Mouse (Mus musculus) embryonic facial prominence, embryonic 11.5 days (tissue): Measurements from ENCODE around the gene Spin1. TPM values are rescaled to one million over a fixed set of nuclear protein-coding genes. Genes with fewer than 3 reads are reported as not detected.
A peak's percentile ranks its signal among the peaks of the same experiment; 100 is the strongest.

Experiments
- ATAC-seq: fragments of 200-750 bp; cut with Nextera tagmentation; replicated peaks from 2 replicates; pipeline ENCODE4 v1.8.0; 2017; ENCODE audit warnings: low read depth; ENCODE audit not compliant: insufficient number of reproducible peaks, low FRiP score, low TSS enrichment
- DNase-seq: peaks from one replicate; pipeline ENCODE4 v3.0.0-alpha.2; 2015; ENCODE audit warnings: low spot score
- H3K27ac ChIP-seq: fragments of 300-500 bp; sonication (generic); replicated peaks from 2 replicates; pipeline ENCODE4 v1.5.1; 2014; ENCODE audit warnings: mild to moderate bottlenecking, low read depth, low read length, control low read depth
- H3K27me3 ChIP-seq: fragments of 300-500 bp; sonication (generic); 2 replicates; pipeline ENCODE4 v1.6.1; 2014; ENCODE audit warnings: mild to moderate bottlenecking, low read length, moderate library complexity, mixed read lengths; ENCODE audit not compliant: control insufficient read depth, insufficient read depth
- H3K36me3 ChIP-seq: fragments of 300-500 bp; sonication (generic); replicated peaks from 2 replicates; pipeline ENCODE4 v1.6.1; 2014; ENCODE audit warnings: low read depth, mild to moderate bottlenecking, low read length, moderate library complexity, mixed read lengths; ENCODE audit not compliant: control insufficient read depth, insufficient read depth
- H3K4me1 ChIP-seq: fragments of 300-500 bp; sonication (generic); 2 replicates; pipeline ENCODE4 v1.6.1; 2014; ENCODE audit warnings: low read length, mixed read lengths; ENCODE audit not compliant: control insufficient read depth, insufficient read depth
- H3K4me2 ChIP-seq: fragments of 300-500 bp; sonication (generic); 2 replicates; pipeline ENCODE4 v1.6.1; 2014; ENCODE audit warnings: low read depth, mild to moderate bottlenecking, control low read depth, low read length, moderate library complexity
- H3K4me3 ChIP-seq: fragments of 300-500 bp; sonication (generic); 2 replicates; pipeline ENCODE4 v1.5.1; 2014; ENCODE audit warnings: low read depth, low read length, control low read depth
- H3K9ac ChIP-seq: fragments of 300-500 bp; sonication (generic); replicated peaks from 2 replicates; pipeline ENCODE4 v1.6.1; 2014; ENCODE audit warnings: mild to moderate bottlenecking, control low read depth, low read length
- H3K9me3 ChIP-seq: fragments of 300-500 bp; sonication (generic); replicated peaks from 2 replicates; pipeline ENCODE4 v1.6.1; 2016; ENCODE audit warnings: mild to moderate bottlenecking, low read length, inconsistent platforms, mixed read lengths; ENCODE audit not compliant: control insufficient read depth
- WGBS: fragments of 180-500 bp; shearing (Covaris S2); extraction: QIAGEN DNeasy Blood & Tissue Kit; methylation state at CpG from one replicate; pipeline ENCODE4 v1.1.7; 2014; 5-methylcytosine and 5-hydroxymethylcytosine counted together
- polyA plus RNA-seq: library from polyadenylated mRNA; unstranded; fragments of >200 nt; fragmentation: Nextera tagmentation; extraction: Ambion mirVana; gene quantifications from 2 replicates; pipeline ENCODE4 v1.2.1, GENCODE M21; 2014

Gene Spin1
- polyA plus RNA-seq, 1 experiment from 2014 or later, result 149 TPM

GRCm38 (mm10) chr13:51101016-51101776 is 516 bp downstream of the Spin1 start:
- Histone ChIP-seq H3K9ac (peak overlapping the region; percentile 98), H3K4me2 (peak overlapping the region; percentile 91), H3K4me3 (peak overlapping the region; percentile 78), H3K27me3 (no peaks in the 10 kb centered on the region), H3K36me3 (no peaks in the 10 kb centered on the region), H3K9me3 (no peaks in the 10 kb centered on the region; the same call in none of the 2 replicates), H3K4me1 (no peaks in the 10 kb centered on the region), H3K27ac (peak overlapping the region; percentile 89)
- WGBS, result 4% methylated on average over 59 of the region's 89 CpGs
- ATAC-seq, result peak; percentile 68
- DNase-seq, result peak; percentile 72

DNA sequence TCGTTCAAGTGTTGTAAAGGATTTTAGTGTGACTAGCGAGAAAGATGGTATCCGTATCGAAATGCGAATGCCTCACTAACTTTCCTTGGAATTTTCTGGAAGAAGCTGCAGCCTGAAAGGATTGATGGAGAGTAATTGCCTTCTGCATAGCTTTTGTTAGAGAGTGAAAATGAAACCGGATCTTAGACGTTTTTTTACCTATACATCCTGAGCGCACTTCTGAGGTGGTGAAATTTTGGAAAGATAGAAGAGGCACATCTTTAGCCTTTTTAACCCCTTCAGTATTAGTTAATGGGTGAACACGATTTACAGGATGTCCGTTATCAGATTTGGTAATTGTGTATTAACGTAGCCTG is 1.1 kb downstream of the Spin1 start:
- Histone ChIP-seq H3K9me3 (no peaks in the 10 kb centered on the region; the same call in none of the 2 replicates), H3K27me3 (no peaks in the 10 kb centered on the region), H3K27ac (peak overlapping the region; percentile 89; the same call in 1 of the 2 replicates), H3K4me1 (no peaks in the 10 kb centered on the region), H3K4me3 (peak overlapping the region; percentile 78), H3K36me3 (no peaks in the 10 kb centered on the region), H3K4me2 (peak overlapping the region; percentile 91), H3K9ac (peak overlapping the region; percentile 98)
- WGBS, result 35% methylated on average over 11 of the region's 11 CpGs
- no peak for ATAC-seq
- DNase-seq, result peak; percentile 22

GRCm38 (mm10) chr13:51103111-51103725 is 2.5 kb downstream of the Spin1 start:
- no peak overlapping the region for H3K9ac ChIP-seq
- 93% methylated on average over 9 of the region's 9 CpGs for WGBS
- no peaks in the 10 kb centered on the region for H3K36me3 ChIP-seq
- no peaks in the 10 kb centered on the region for H3K27me3 ChIP-seq
- no peak overlapping the region for H3K4me3 ChIP-seq
- no peaks in the 10 kb centered on the region for H3K4me1 ChIP-seq
- no peak for DNase-seq
- H3K9me3 ChIP-seq, result no peaks in the 10 kb centered on the region; the same call in none of the 2 replicates
- H3K4me2 ChIP-seq, result no peak overlapping the region
- ATAC-seq, result no peak
- H3K27ac ChIP-seq, result no peak overlapping the region

DNA sequence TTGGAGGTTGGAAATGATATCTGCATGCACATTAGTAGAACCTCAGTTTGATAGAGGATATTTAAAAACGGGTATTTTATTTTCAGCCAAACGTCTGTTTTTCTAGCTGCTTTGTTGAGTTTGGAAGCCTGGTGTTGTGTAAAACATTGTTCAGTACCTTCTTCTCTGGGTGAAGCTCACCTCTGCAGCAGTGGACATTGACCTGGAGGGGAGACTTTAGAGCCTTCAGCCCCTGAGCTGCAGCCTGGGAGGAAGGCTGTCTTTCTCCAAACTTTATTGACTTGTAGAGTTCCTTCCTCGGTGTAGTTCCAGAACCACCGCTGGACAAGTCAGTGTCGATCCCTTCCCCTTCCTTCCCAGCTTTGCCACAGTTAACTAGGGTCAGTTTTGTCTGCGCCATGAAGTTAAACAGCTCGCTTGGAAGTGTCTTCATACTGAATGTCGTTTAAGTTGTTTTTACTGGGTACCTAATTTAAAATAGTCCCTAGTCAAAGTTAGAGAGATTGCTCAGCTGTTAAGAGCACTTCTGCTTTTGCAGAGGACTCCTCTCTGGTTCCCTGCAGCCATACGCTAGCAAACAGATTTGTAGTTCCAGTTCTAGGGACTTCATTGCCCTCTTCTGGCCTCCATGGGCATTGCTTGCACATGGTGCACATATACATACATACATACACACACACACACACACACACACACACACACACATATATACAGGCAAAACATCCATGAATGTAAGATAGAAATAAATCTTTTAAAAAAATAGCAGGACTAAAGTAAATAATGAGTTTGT is 3.4 kb downstream of the Spin1 start:
- 97% methylated on average over 9 of the region's 9 CpGs for WGBS
- no peak for ATAC-seq

DNA sequence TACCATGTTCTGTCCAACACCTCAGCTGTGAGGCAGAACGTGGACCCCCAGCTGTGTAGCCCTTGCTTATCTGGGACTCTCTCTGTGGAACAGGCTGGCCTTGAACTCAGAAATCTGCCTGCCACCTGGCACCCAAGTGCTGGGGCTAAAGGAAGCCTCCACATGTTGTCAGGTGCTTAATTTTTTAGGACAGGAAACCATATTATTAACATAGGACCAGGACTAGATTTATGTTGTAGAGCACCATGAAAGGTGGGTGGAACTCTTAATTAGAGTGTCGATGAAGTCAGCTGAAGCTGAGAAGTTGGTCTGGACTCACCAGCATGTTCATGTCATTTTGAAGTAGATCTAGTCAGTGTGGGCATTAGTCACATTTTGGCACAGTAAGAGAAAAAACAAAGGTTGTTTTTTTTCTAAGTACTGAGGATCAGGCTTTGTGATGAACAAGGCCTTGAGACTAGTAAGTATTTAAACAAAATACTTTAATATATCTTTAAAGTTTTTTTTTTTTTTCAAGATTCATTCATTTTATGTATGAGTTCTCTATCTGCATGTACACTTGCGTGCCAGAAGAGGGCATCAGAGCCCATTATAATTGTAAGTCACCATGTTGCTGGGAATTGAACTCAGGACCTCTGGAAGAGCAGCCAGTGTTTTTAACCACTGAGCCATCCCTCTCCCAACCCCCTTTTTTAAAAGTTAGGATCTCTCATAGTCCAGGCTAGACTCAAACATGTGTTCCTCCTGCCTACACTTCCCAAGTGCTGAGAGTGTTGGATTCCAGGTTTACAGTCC is 5.4 kb downstream of the Spin1 start:
- Histone ChIP-seq H3K4me3 (no peak overlapping the region), H3K9me3 (no peaks in the 10 kb centered on the region; the same call in none of the 2 replicates), H3K36me3 (no peaks in the 10 kb centered on the region; the same call in 1 of the 2 replicates), H3K27me3 (no peaks in the 10 kb centered on the region), H3K4me2 (no peak overlapping the region), H3K4me1 (no peaks in the 10 kb centered on the region), H3K9ac (no peak overlapping the region), H3K27ac (no peak overlapping the region)
- no peak for ATAC-seq
- 95% methylated on average over 3 of the region's 3 CpGs for WGBS
- no peak for DNase-seq

More for the DNA sequence above, 3.4 kb downstream of the Spin1 start:
- no peaks in the 10 kb centered on the region for H3K36me3 ChIP-seq
- no peaks in the 10 kb centered on the region; the same call in none of the 2 replicates for H3K9me3 ChIP-seq
- H3K4me2 ChIP-seq, result no peak overlapping the region
- H3K9ac ChIP-seq, result no peak overlapping the region
- no peaks in the 10 kb centered on the region for H3K4me1 ChIP-seq
- no peak for DNase-seq
- H3K27ac ChIP-seq, result no peak overlapping the region
- H3K4me3 ChIP-seq, result no peak overlapping the region
- no peaks in the 10 kb centered on the region for H3K27me3 ChIP-seq

DNA sequence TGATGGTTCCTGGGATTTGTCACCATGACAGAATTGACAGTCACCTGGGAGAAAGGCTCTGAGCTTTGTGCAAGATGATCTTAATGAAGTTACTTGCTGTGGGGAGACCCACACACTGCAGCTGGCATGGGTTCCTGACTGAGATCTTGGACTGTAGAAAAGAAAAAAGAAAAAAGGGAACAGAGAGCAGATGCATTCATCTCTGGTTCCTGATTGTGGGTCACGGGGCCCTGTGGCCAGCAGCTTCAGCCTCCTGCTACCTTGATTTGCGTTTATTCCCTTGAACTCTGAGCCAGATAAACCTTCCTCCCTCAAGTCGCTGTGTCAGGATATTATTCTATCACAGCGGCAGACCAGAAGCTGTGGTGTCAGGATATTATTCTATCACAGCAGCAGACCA is 6.1 kb downstream of the Spin1 start:
- Histone ChIP-seq H3K4me3 (no peak overlapping the region), H3K9ac (no peak overlapping the region), H3K9me3 (no peaks in the 10 kb centered on the region; the same call in none of the 2 replicates), H3K27ac (no peak overlapping the region), H3K4me2 (no peak overlapping the region), H3K27me3 (no peaks in the 10 kb centered on the region), H3K4me1 (no peaks in the 10 kb centered on the region), H3K36me3 (no peaks in the 10 kb centered on the region; the same call in 1 of the 2 replicates)
- WGBS, result 89% methylated on average over 4 of the region's 4 CpGs
- DNase-seq, result no peak
- ATAC-seq, result no peak

GRCm38 (mm10) chr13:51109517-51109916 is 8.8 kb downstream of the Spin1 start:
- Histone ChIP-seq H3K4me3 (no peak overlapping the region), H3K36me3 (no peaks in the 10 kb centered on the region; the same call in 1 of the 2 replicates), H3K27ac (no peak overlapping the region), H3K4me1 (no peaks in the 10 kb centered on the region), H3K4me2 (no peak overlapping the region), H3K27me3 (no peaks in the 10 kb centered on the region), H3K9me3 (no peaks in the 10 kb centered on the region), H3K9ac (no peak overlapping the region)
- ATAC-seq (no peak), DNase-seq (no peak)
- 85% methylated on average over 2 of the region's 2 CpGs for WGBS
